Mouse (Mus musculus): ENCODE measurements around the gene Arl15. TPM values are rescaled to one million over a fixed set of nuclear protein-coding genes. Genes with fewer than 3 reads are reported as not detected.

Gene Arl15
- total and polyA plus RNA-seq, 3 experiments, result 3.2 to 9.6 (median 9.1) TPM

DNA sequence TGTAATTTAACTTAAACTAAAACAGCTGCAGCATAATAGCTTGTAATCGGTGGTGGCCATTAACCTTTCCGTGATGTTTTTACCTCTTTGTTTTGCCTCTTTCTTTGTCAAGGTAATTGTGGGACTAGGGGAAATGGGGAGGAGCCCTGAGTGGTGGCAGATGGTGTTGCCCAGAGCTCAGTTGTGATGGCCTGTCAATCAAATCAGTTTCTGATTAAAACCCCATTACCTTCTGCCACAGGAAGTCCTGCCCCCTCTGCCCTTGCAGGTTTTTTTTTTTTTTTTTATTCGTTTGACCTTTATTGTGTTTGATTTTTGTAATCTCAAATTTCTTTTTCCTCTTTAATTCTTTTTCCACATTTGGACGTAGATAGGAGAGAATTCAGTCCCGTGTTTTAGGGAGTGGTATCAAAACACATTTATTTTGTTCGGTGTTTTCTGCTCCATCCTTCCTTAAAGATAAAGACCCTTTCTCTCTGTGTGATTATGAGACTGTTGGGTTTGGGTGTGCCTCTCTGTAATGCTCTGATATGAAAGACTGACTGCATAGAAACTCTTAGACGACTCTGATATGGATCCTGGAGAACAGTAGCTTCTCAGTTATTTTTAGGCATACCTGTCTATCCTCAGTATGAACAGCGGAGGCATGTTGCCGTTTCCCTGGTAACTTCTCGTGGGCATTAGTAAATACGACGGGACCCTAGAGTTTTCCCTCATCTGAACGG is 64.5 kb downstream of the Arl15 start:
- intact Hi-C loops (cut with DNase I), result no loop called here
- peaks cover 8% of the 10 kb centered on the region for H3K4me1 ChIP-seq (ENCODE audit: control insufficient read depth, insufficient read depth, low read length)
- no peak for DNase-seq
- 47% methylated on average over 13 of the region's 13 CpGs for WGBS
- H3K27me3 ChIP-seq (ENCODE audit: control insufficient read depth, insufficient read depth, low read length), result no peaks in the 10 kb centered on the region
- H3K9ac ChIP-seq (ENCODE audit: low read depth, low read length), result no peak overlapping the region
- no peak overlapping the region for H3K27ac ChIP-seq
- H3K79me2 ChIP-seq (replicated peaks; ENCODE audit: control insufficient read depth, insufficient read depth, low read length), result no peaks in the 10 kb centered on the region; the same call in 1 of the 2 replicates
- no peaks in the 10 kb centered on the region; the same call in 1 of the 2 replicates for H3K36me3 ChIP-seq (ENCODE audit: control insufficient read depth, insufficient read depth, low read length)
- H3K4me3 ChIP-seq, result no peak overlapping the region
- TF ChIP-seq CTCF (IDR thresholded peaks at IDR 0.05), result no peak
- no peak for TF ChIP-seq EP300 (IDR thresholded peaks at IDR 0.05; ENCODE audit: insufficient read depth, low read depth, low read length)
- no peak for TF ChIP-seq POLR2A (IDR thresholded peaks at IDR 0.05; ENCODE audit: insufficient read depth, low read depth, low read length)

DNA sequence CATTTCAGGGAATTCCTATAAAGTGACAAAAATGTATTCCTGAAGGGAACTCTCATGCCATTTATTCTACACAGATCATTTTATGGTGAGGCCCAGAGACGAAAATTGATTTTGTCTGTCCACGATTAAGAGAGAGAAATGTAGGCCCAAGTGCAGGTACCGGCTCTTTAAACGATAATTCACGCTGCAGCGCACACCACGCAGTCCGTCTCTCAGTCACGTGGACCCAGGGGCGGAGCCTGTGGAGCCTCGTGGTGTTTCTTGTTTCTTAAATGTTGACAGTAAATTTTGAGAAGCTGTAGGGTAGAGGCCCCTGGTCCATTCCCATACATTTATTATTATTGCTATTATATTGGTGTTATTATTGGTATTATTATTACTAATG is 65.1 kb downstream of the Arl15 start:
- no peak for DNase-seq
- H3K9ac ChIP-seq (ENCODE audit: low read depth, low read length), result no peak overlapping the region
- H3K36me3 ChIP-seq (ENCODE audit: control insufficient read depth, insufficient read depth, low read length), result no peaks in the 10 kb centered on the region; the same call in 1 of the 2 replicates
- peaks cover 6% of the 10 kb centered on the region for H3K4me1 ChIP-seq (ENCODE audit: control insufficient read depth, insufficient read depth, low read length)
- no peak overlapping the region for H3K27ac ChIP-seq
- no peaks in the 10 kb centered on the region; the same call in 1 of the 2 replicates for H3K79me2 ChIP-seq (replicated peaks; ENCODE audit: control insufficient read depth, insufficient read depth, low read length)
- H3K4me3 ChIP-seq, result no peak overlapping the region
- H3K27me3 ChIP-seq (ENCODE audit: control insufficient read depth, insufficient read depth, low read length), result no peaks in the 10 kb centered on the region
- intact Hi-C loops (cut with DNase I), result no loop called here
- TF ChIP-seq CTCF (IDR thresholded peaks at IDR 0.05) (no peak), POLR2A (IDR thresholded peaks at IDR 0.05; ENCODE audit: insufficient read depth, low read depth, low read length) (no peak), EP300 (IDR thresholded peaks at IDR 0.05; ENCODE audit: insufficient read depth, low read depth, low read length) (no peak)
- 82% methylated on average over 11 of the region's 11 CpGs for WGBS

DNA sequence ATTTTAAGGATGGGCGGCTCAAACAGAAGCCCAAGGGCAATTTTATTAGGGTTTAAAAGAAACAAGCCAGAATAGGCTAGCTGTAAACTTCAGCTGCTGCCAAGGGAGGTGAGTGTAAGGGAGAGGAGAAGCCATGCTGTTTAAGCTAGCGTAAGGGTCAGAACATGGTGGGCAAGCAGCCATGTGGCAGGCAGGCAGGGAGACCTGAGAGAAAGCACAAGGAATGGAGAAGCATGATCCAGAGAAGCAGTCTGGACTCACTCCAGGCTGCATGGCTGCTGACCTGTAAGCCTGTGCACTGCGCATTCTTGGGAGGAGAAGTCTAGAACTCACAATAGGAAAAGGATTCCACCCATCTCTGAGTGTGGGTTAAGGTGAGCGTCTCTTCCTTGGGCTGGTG is 66.5 kb downstream of the Arl15 start:
- intact Hi-C loops (cut with DNase I), result no loop called here
- no peak overlapping the region for H3K9ac ChIP-seq (ENCODE audit: low read depth, low read length)
- 95% methylated on average over 4 of the region's 4 CpGs for WGBS

DNA sequence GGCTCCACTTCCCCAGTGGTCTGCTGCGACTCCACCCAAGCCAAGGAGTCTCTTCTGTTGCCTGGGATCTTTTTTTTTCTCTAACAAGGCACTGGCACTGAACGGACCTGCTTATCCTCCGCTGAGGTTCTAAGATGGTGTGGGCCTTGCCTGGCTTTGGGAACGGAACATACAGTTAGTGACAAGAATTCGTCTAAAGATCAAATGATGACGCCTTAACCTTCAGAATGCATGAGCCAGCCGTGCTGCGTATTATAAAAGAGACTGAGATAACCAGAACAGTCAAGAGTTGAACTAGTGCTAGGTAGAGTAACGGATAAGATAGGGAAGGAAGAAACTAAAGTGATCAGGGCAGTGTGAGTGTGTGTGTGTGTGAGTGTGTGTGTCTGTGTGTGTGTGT is 66.9 kb downstream of the Arl15 start:
- no peak overlapping the region for H3K4me3 ChIP-seq
- peaks cover 4% of the 10 kb centered on the region for H3K4me1 ChIP-seq (ENCODE audit: control insufficient read depth, insufficient read depth, low read length)
- 91% methylated on average over 9 of the region's 9 CpGs for WGBS
- no peak overlapping the region for H3K27ac ChIP-seq
- no peak for TF ChIP-seq CTCF (IDR thresholded peaks at IDR 0.05)
- TF ChIP-seq EP300 (IDR thresholded peaks at IDR 0.05; ENCODE audit: insufficient read depth, low read depth, low read length), result no peak
- no peak for TF ChIP-seq POLR2A (IDR thresholded peaks at IDR 0.05; ENCODE audit: insufficient read depth, low read depth, low read length)
- intact Hi-C loops (cut with DNase I), result no loop called here
- H3K79me2 ChIP-seq (replicated peaks; ENCODE audit: control insufficient read depth, insufficient read depth, low read length), result no peaks in the 10 kb centered on the region; the same call in 1 of the 2 replicates
- DNase-seq, result no peak
- no peaks in the 10 kb centered on the region for H3K27me3 ChIP-seq (ENCODE audit: control insufficient read depth, insufficient read depth, low read length)
- H3K36me3 ChIP-seq (ENCODE audit: control insufficient read depth, insufficient read depth, low read length), result no peaks in the 10 kb centered on the region; the same call in 1 of the 2 replicates
- H3K9ac ChIP-seq (ENCODE audit: low read depth, low read length), result no peak overlapping the region

More for the DNA sequence above, 66.5 kb downstream of the Arl15 start:
- no peak for DNase-seq
- TF ChIP-seq EP300 (IDR thresholded peaks at IDR 0.05; ENCODE audit: insufficient read depth, low read depth, low read length) (no peak), CTCF (IDR thresholded peaks at IDR 0.05) (no peak), POLR2A (IDR thresholded peaks at IDR 0.05; ENCODE audit: insufficient read depth, low read depth, low read length) (no peak)
- H3K36me3 ChIP-seq (ENCODE audit: control insufficient read depth, insufficient read depth, low read length), result no peaks in the 10 kb centered on the region; the same call in 1 of the 2 replicates
- no peaks in the 10 kb centered on the region; the same call in 1 of the 2 replicates for H3K79me2 ChIP-seq (replicated peaks; ENCODE audit: control insufficient read depth, insufficient read depth, low read length)
- H3K4me1 ChIP-seq (ENCODE audit: control insufficient read depth, insufficient read depth, low read length), result peaks cover 4% of the 10 kb centered on the region
- no peaks in the 10 kb centered on the region for H3K27me3 ChIP-seq (ENCODE audit: control insufficient read depth, insufficient read depth, low read length)
- H3K27ac ChIP-seq, result no peak overlapping the region
- H3K4me3 ChIP-seq, result no peak overlapping the region

- Histone ChIP-seq H3K9ac (ENCODE audit: low read depth, low read length) (no peak overlapping the region), H3K27me3 (ENCODE audit: control insufficient read depth, insufficient read depth, low read length) (no peaks in the 10 kb centered on the region), H3K4me1 (ENCODE audit: control insufficient read depth, insufficient read depth, low read length) (peaks cover 4% of the 10 kb centered on the region), H3K79me2 (replicated peaks; ENCODE audit: control insufficient read depth, insufficient read depth, low read length) (no peaks in the 10 kb centered on the region; the same call in 1 of the 2 replicates), H3K36me3 (ENCODE audit: control insufficient read depth, insufficient read depth, low read length) (no peaks in the 10 kb centered on the region; the same call in 1 of the 2 replicates), H3K27ac (no peak overlapping the region), H3K4me3 (no peak overlapping the region)
- WGBS, result 76% methylated on average over 10 of the region's 10 CpGs
- DNase-seq, result no peak
- TF ChIP-seq EP300 (IDR thresholded peaks at IDR 0.05; ENCODE audit: insufficient read depth, low read depth, low read length), result no peak
- no peak for TF ChIP-seq POLR2A (IDR thresholded peaks at IDR 0.05; ENCODE audit: insufficient read depth, low read depth, low read length)
- TF ChIP-seq CTCF (IDR thresholded peaks at IDR 0.05), result no peak
- intact Hi-C loops (cut with DNase I), result no loop called here
Observed at GRCm38 (mm10) chr13:113862951-113863350, 68.6 kb downstream of the Arl15 start.

DNA sequence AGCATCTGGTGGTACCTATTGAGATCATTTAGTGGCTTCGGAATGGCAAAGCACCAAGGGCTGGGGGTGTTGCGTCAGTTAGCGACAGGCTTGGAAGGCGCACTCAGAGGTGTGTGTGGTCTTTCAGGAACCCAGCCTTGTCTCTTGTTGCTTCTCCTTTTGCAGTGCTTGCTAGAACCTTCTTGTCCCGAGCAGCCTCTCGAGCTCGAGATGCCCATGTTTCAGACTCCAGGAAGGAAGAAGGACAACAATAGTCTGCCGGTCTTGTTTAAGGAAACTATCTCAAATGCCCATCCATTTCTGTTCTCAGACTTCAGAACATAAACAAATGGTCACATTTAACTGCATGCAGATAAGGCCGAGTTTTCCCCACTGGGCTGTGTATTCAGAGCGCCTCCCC is 69.4 kb downstream of the Arl15 start:
- intact Hi-C loops (cut with DNase I), result loop anchor here (1.0 to 2.0 kb wide), 2 partner anchors 69 to 170 kb away; partner anchors contain the start of gene Arl15
- 59% methylated on average over 10 of the region's 10 CpGs for WGBS
- Histone ChIP-seq H3K4me3 (no peak overlapping the region), H3K27me3 (ENCODE audit: control insufficient read depth, insufficient read depth, low read length) (no peaks in the 10 kb centered on the region), H3K79me2 (replicated peaks; ENCODE audit: control insufficient read depth, insufficient read depth, low read length) (no peaks in the 10 kb centered on the region; the same call in 1 of the 2 replicates), H3K36me3 (ENCODE audit: control insufficient read depth, insufficient read depth, low read length) (no peaks in the 10 kb centered on the region; the same call in 1 of the 2 replicates), H3K27ac (no peak overlapping the region), H3K9ac (ENCODE audit: low read depth, low read length) (no peak overlapping the region), H3K4me1 (ENCODE audit: control insufficient read depth, insufficient read depth, low read length) (peaks cover 2% of the 10 kb centered on the region)
- peak in 1 of 2 experiments; percentile 16 for DNase-seq
- TF ChIP-seq POLR2A (IDR thresholded peaks at IDR 0.05; ENCODE audit: insufficient read depth, low read depth, low read length), result no peak
- TF ChIP-seq CTCF (IDR thresholded peaks at IDR 0.05), result no peak
- no peak for TF ChIP-seq EP300 (IDR thresholded peaks at IDR 0.05; ENCODE audit: insufficient read depth, low read depth, low read length)

All from heart, adult 2 months (tissue).